ENCODE assay signal across 16 mouse cellular contexts in genomic region chr13:97250148-97250547, GRCm38 (mm10). TPM values are rescaled to one million over a fixed set of nuclear protein-coding genes. Genes with fewer than 3 reads are reported as not detected.
DNase-seq lines count a peak whose midpoint lies in the region; ATAC-seq and TF ChIP-seq lines count a peak whose summit lies in the region.
"Had no signal": no experiment of that assay in that cellular context is flagged by ENCODE, and none has a peak within 500 bp of the region (broad histone marks: within the 10 kb centered on the region; RNA-seq: fewer than 3 reads in every experiment).

No protein-coding gene starts in this region.

- DNase-seq in brain, embryonic 14.5 days (ENCODE audit: low read depth), result peak; percentile 62
- no peak for DNase-seq in hindbrain, embryonic 11.5 days (ENCODE audit: low spot score)
- DNase-seq in midbrain, embryonic 14.5 days, result peak; percentile 44
- no peak for DNase-seq in left cerebral cortex, postnatal 25 days (ENCODE audit: low spot score in 2 of 2)
- no peak for DNase-seq in heart, adult 18-20 months
- DNase-seq in layer of hippocampus, adult 9-10 months (ENCODE audit: low spot score), result no peak
- DNase-seq: cerebellum, adult 11-12 months; heart, postnatal 4 days; kidney, adult 2 months; lung, postnatal 14 days had no signal

- no peak overlapping the region for H3K9ac ChIP-seq in hindbrain, embryonic 11.5 days (ENCODE audit: low read depth, low read length)
- H3K9ac ChIP-seq in midbrain, embryonic 14.5 days (replicated peaks; ENCODE audit: low read length), result no peak overlapping the region
- H3K9ac ChIP-seq: liver, embryonic 14.5 days; stomach, embryonic 15.5 days had no signal

- TF ChIP-seq POLR2A in brain, embryonic 14.5 days (IDR thresholded peaks at IDR 0.05; ENCODE audit: borderline replicate concordance, extremely low read depth, insufficient read depth, insufficient read length, poor library complexity, severe bottlenecking), result no peak
- no peak for TF ChIP-seq POLR2A in embryonic fibroblast, embryonic 13.5 days (IDR thresholded peaks at IDR 0.05; ENCODE audit: low read depth, low read length)

- peak overlapping the region; percentile 54 for H3K27ac ChIP-seq in embryonic fibroblast, embryonic 13.5 days (ENCODE audit: insufficient read depth, low read length)
- H3K27ac ChIP-seq in hindbrain, embryonic 11.5 days (ENCODE audit: low read depth, low read length), result peak overlapping the region; percentile 88
- H3K27ac ChIP-seq in midbrain, embryonic 14.5 days (replicated peaks; ENCODE audit: low read depth, low read length), result 0 out of 2 replicates have a peak overlapping the region, but pooled peaks have one; percentile 20
- H3K27ac ChIP-seq: liver, embryonic 14.5 days; stomach, embryonic 15.5 days had no signal

- TF ChIP-seq CTCF in brain, embryonic 14.5 days (IDR thresholded peaks at IDR 0.05; ENCODE audit: borderline replicate concordance, extremely low read depth, insufficient read depth, insufficient read length), result no peak
- no peak for TF ChIP-seq CTCF in embryonic fibroblast, embryonic 13.5 days (IDR thresholded peaks at IDR 0.05; ENCODE audit: borderline replicate concordance, insufficient read depth, low read length)

- H3K36me3 ChIP-seq in hindbrain, embryonic 11.5 days (ENCODE audit: control insufficient read depth, insufficient read depth, low read length), result peaks cover 8% of the 10 kb centered on the region; the same call in 1 of the 2 replicates
- peaks cover 51% of the 10 kb centered on the region for H3K36me3 ChIP-seq in midbrain, embryonic 14.5 days (ENCODE audit: control insufficient read depth, insufficient read depth, low read length)

- peaks cover 25% of the 10 kb centered on the region for H3K4me1 ChIP-seq in embryonic fibroblast, embryonic 13.5 days (ENCODE audit: control insufficient read depth, insufficient read depth, low read length)
- peaks cover 32% of the 10 kb centered on the region for H3K4me1 ChIP-seq in hindbrain, embryonic 11.5 days (replicated peaks; ENCODE audit: control insufficient read depth, insufficient read depth, low read length)
- peaks cover 92% of the 10 kb centered on the region for H3K4me1 ChIP-seq in midbrain, embryonic 14.5 days (ENCODE audit: control insufficient read depth, insufficient read depth, low read length)

- H3K4me3 ChIP-seq in embryonic fibroblast, embryonic 13.5 days (ENCODE audit: insufficient read depth, low read length), result no peak overlapping the region
- no peak overlapping the region for H3K4me3 ChIP-seq in hindbrain, embryonic 11.5 days (ENCODE audit: low read depth, low read length)
- no peak overlapping the region for H3K4me3 ChIP-seq in midbrain, embryonic 14.5 days (replicated peaks; ENCODE audit: low read depth, low read length)
- H3K4me3 ChIP-seq: erythroblast, embryonic 14.5 days; limb, embryonic 10.5 days; stomach, embryonic 15.5 days had no signal

- no peak for ATAC-seq in hindbrain, embryonic 11.5 days (ENCODE audit: low FRiP score)
- no peak for ATAC-seq in midbrain, embryonic 14.5 days (ENCODE audit: low FRiP score, low TSS enrichment)

- peak overlapping the region; percentile 28 for H3K4me2 ChIP-seq in hindbrain, embryonic 11.5 days (replicated peaks; ENCODE audit: low read depth, low read length)
- peak overlapping the region; percentile 89 for H3K4me2 ChIP-seq in midbrain, embryonic 14.5 days (ENCODE audit: low read length)
- H3K4me2 ChIP-seq: stomach, embryonic 15.5 days had no signal

- WGBS in hindbrain, embryonic 11.5 days, result 58% methylated on average over 5 of the region's 5 CpGs
- 22% methylated on average over 5 of the region's 5 CpGs for WGBS in midbrain, embryonic 14.5 days

- no peaks in the 10 kb centered on the region for H3K27me3 ChIP-seq in hindbrain, embryonic 11.5 days (ENCODE audit: control insufficient read depth, insufficient read depth, low read length)
- no peaks in the 10 kb centered on the region for H3K27me3 ChIP-seq in midbrain, embryonic 14.5 days (ENCODE audit: control insufficient read depth, insufficient read depth, low read length)
- H3K27me3 ChIP-seq: CH12.LX; stomach, embryonic 15.5 days had no signal

- no peaks in the 10 kb centered on the region for H3K9me3 ChIP-seq in hindbrain, embryonic 11.5 days (ENCODE audit: control insufficient read depth, low read length)
- H3K9me3 ChIP-seq in midbrain, embryonic 14.5 days (ENCODE audit: control insufficient read depth, low read length), result no peaks in the 10 kb centered on the region
- H3K9me3 ChIP-seq: limb, embryonic 10.5 days; stomach, embryonic 15.5 days had no signal

- intact Hi-C loops in left cerebral cortex, postnatal 25 days (cut with DNase I), result no loop called here

RNA-seq across cellular contexts. Expression of gene Enc1, which starts 9.2 kb away (rescaled TPM):
- 249 and 303 TPM in 2 replicates for polyA plus RNA-seq in brain, embryonic 14.5 days (2012; rRNA removed)
- 58.2 and 59.1 TPM in 2 replicates for polyA plus RNA-seq in embryonic fibroblast, embryonic 13.5 days (2011; ENCODE audit: insufficient read length, low read depth, missing spikeins)
- 34.8 and 45.9 TPM in 2 replicates for polyA plus RNA-seq in hindbrain, embryonic 11.5 days (2014; fragmentation: Nextera tagmentation; extraction: Ambion mirVana)
- polyA plus RNA-seq in midbrain, embryonic 14.5 days (2014; fragmentation: Nextera tagmentation; extraction: Ambion mirVana), result 94.2 and 99.0 TPM in 2 replicates
- 100 to 1,000 TPM; 573 to 716 TPM for total RNA-seq in left cerebral cortex, postnatal 25 days (2021)
- 1 to 10 TPM; 7.4 to 8.8 TPM for total RNA-seq in heart, adult 18-20 months (2021)

RNA-seq across cellular contexts. Expression of gene Hexb, which starts 52.0 kb away (rescaled TPM):
- polyA plus RNA-seq in brain, embryonic 14.5 days (2012; rRNA removed), result 25.8 and 28.2 TPM in 2 replicates
- polyA plus RNA-seq in embryonic fibroblast, embryonic 13.5 days (2011; ENCODE audit: insufficient read length, low read depth, missing spikeins), result 68.2 and 81.3 TPM in 2 replicates
- polyA plus RNA-seq in hindbrain, embryonic 11.5 days (2014; fragmentation: Nextera tagmentation; extraction: Ambion mirVana), result 26.6 and 28.7 TPM in 2 replicates
- polyA plus RNA-seq in midbrain, embryonic 14.5 days (2014; fragmentation: Nextera tagmentation; extraction: Ambion mirVana), result 32.4 and 38.7 TPM in 2 replicates
- 100 to 1,000 TPM; 108 to 122 TPM for total RNA-seq in left cerebral cortex, postnatal 25 days (2021)
- total RNA-seq in heart, adult 18-20 months (2021), result 10 to 100 TPM; 22.3 to 24.2 TPM

Comparison
In these comparisons a context has a peak if more than half of its experiments do, and no peak if none do; other contexts are left out.
1. DNase-seq: peak in brain, embryonic 14.5 days (single experiment) and midbrain, embryonic 14.5 days (single experiment); none in hindbrain, embryonic 11.5 days (single experiment), left cerebral cortex, postnatal 25 days (0 of 2), heart, adult 18-20 months (0 of 2) and layer of hippocampus, adult 9-10 months (single experiment).
2. H3K27ac ChIP-seq: peak in every context shown above with its lines; median percentile 88 in hindbrain, embryonic 11.5 days; 54 in embryonic fibroblast, embryonic 13.5 days; 20 in midbrain, embryonic 14.5 days.